Mouse (Mus musculus) WW6 (cell line): Measurements from ENCODE around the gene Asic2.
A peak's percentile ranks its signal among the peaks of the same experiment; 100 is the strongest.

Experiments used
- DNase-seq: peaks from one replicate; pipeline ENCODE4 v3.0.0-alpha.2; 2013; ENCODE audit warnings: low read depth, low spot score

Gene Asic2

DNA sequence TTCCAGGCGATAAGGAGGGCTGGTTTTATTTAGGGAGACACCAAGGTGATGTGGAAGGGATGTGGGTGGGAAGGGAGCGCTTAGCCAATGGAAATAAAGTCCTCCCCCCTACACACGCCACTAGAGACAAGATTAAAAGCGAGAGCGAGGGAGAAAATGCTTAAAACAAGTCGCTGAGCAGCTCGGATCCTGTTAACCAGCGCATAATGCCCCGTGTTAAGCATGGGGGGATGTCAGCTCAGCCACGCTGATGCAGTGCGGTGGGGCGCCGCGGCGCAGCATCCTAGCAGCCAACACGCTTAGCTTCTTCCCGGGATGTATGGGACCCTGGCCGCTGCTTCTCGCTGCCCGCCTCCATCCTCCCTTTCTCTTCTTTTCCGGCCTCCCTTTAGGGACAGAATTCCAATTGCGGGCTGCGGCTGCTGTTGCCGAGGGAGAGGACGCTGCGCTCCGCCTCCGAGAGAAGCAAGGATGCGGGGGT, at the start of gene Asic2:
Gene Asic2 (minus strand): TSS at position 57 of the 481 bp plus-strand sequence.
- no peak for DNase-seq

- DNase-seq: no peak
These were observed 48.0 kb upstream of the Asic2 start for GRCm38 (mm10) chr11:82016181-82016780.

DNA sequence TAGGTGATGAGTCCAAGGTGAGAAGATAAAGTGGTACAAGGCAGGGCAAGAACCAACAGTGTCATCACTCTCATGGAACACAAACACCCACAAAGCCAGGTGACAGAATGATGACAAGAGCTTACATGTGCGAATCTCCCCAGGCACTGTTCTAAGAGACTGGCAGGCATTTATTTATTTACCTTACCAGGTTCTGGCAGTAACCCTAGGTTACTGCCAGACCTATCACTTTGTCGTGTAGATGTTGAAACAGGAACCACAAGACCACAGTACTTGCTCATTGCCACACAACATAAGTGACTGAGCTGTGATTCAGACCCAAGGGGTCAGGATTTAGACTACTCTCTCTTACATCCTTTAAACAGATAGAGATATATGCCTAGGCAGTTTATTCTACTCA, 46.8 kb upstream of the Asic2 start:
- no peak for DNase-seq

- no peak for DNase-seq
These were observed 45.5 kb upstream of the Asic2 start for GRCm38 (mm10) chr11:82013756-82014155.

- DNase-seq: no peak
These were observed 43.3 kb upstream of the Asic2 start for GRCm38 (mm10) chr11:82011411-82012193.

DNA sequence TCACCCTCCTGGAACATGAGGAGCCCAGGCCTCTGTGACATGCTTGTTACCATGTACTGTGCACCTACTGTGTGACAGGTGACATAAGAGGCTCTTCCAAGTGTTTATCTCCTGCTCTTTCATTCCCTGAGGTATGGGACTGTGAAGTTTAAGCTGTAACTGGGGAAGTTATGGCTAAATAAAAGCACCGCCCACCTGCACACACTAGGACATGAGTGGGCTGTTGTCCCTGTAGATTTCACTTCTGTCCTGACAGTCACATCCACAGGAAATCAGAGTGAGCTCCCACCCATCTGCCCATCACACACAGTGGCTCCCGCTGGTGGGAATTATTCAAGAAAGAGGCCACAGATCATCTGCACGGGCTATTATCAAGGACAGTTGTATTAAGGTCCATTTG, 41.9 kb upstream of the Asic2 start:
- no peak for DNase-seq

DNA sequence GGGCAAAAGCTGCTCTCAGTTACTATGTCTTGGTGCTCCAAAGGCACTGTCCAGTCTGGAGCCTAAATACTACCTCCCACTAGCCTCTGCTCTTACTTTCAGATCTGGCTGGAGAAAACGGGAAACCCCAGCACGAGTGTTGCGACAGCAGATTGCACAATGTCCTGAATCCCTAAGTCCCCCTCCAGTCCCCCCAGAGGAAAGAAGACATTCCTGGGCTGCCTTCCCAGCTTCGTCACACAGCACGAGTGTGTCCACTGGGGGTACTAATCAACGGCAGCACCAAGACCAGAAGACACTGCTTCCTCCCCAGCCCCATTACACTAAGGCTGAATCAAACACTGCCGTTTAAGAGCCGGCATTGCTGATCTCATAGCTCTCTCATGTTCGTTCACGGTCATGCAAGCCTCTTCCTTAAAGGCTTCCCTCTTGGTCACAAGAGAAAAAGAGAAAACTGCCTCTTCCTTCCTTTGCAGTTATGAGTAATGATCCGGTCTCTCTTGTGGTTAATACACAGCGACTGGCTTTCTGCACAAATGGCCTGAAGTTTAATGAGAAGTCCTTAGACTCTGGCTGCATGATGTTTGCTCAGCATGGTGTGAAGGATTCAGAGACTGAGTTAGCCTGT, 38.7 kb upstream of the Asic2 start:
- no peak for DNase-seq

DNA sequence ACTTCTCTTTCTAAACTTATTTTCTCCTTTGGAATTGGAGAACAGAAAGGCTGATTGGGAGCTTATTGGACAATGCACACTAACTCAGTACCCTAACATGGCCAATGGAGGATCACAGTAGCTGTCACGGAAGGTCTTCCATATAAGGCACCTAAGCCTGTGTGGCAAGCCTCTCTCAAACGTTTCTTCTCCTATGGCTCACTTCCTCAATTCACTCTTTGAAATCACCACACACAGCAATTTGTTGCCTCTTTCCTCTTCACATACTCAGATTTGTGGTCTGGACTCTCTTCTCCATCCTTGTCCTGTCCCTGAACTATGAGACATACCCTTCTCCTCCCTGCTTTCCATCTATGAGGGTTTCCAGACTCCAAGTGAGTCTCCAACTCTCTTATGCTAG, 36.6 kb upstream of the Asic2 start:
- DNase-seq: no peak

DNA sequence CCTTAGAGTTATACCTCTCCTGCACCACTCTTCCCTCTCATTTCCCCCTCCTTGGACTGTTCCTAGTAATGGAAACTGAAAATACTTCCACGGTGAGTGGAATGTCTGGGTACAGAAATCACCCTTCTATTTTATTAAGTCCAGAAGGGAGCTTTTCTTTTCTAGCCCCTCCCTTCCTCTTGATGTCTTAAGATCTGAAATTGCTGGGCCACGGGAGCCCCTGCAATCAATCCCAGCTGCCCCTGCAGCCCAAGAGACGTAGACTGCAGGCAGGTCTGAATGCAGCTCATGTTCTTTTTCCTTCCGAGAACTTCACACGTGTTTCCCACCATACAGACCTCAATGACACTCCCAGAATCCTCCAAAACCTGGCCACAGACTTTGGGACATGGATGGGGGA, 32.3 kb upstream of the Asic2 start:
- no peak for DNase-seq

DNA sequence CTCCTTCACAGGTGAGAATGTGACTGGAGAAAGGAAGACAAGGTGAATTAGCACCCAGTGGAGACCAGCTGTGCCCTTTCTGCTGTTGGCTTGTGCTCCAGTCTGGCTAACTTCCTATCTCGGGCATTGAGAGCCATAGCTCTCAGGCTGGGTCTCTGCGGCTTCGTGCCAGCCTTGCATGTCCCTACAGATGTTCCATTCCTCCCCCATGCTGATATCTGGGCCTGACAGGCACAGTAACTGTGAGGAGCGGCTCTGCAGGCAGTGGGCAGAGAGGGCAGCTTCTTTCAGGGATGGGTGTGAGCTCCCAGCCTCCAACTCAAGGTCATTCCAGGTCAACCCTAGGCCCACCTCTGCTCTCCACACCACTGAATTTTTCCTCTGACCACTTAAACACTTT, 31.2 kb upstream of the Asic2 start:
- DNase-seq: no peak

DNA sequence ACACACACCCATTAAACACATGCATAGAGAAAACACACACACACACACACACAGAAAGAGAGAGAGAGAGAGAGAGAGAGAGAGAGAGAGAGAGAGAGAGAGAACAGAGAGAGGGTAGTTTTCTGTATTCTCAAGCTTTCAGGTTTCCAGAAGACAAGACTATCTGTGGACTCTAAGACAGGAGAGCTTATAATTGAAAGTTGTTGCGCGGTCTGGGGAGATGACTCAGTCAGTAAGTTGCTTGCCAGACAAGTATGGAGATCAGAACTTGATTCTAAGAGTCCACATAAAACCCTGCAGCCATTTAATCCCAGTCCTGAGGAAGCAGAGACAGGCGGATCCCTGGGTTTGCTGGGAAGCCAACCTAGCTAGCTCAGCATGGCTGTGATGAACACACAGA, 30.4 kb upstream of the Asic2 start:
- DNase-seq: no peak

GRCm38 (mm10) chr11:81997085-81997484, 28.8 kb upstream of the Asic2 start:
- DNase-seq: no peak

- DNase-seq: peak; percentile 42
These were observed 28.1 kb upstream of the Asic2 start for GRCm38 (mm10) chr11:81996172-81996841.

DNA sequence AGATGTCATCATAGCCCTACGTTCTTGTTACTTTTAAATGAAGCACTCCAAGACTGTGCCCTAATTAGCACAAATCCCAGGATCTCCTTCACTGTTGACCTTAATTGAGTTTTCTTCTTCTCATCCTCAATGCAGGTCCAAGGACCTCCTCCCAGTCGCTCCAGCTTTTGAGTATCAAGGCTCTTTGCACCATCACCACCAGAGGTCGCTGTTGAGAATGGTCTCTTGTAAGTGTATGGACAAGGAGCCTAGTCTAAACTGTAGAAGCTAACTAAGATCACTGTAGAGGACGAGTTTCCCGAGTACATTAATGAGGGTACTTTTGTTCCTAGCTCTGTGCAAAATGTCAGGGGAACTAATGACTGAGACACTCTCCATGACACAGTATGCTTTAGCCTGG, 14.9 kb upstream of the Asic2 start:
- DNase-seq: peak; percentile 50

DNA sequence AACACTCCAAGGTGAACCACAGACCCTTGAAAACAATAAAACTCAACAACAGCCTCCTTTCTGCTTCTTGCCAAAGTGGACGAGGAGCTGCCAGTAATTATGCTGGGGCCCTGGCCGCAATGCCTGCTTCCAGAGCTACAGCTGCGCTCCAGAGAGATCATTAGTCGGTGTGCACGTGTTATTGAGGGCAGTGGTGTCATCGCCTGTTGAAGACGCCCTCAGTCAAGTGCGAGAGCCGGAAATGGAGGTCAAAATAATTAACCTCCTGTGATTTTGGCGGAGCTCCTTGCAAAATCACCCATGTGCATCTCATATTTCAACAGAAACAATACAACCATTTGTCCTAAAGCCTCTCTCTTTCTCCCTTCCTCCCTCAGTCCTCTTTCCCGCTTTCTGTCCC, 13.9 kb upstream of the Asic2 start:
- no peak for DNase-seq

DNA sequence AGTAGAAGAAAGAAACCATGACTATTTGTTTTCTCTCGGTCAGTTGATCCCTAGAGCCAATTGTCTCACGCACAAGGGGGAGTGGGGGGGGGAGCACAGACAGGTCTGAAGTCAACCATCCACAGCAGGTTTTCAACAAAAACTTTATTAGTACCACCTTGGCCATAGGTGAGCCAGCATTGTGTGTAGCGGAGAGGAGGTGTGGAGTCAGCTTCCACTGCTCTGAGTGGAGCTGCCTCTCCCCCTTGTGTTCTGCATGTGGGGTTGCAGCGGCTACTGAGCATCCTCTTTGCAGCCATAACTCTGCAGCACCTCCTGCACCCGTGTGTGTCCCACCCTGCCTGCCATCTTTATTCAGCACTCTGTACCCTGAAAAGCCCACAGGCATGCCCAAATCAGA, 6.3 kb upstream of the Asic2 start:
- no peak for DNase-seq

- no peak for DNase-seq
These were observed 5.4 kb upstream of the Asic2 start for GRCm38 (mm10) chr11:81973699-81974098.

DNA sequence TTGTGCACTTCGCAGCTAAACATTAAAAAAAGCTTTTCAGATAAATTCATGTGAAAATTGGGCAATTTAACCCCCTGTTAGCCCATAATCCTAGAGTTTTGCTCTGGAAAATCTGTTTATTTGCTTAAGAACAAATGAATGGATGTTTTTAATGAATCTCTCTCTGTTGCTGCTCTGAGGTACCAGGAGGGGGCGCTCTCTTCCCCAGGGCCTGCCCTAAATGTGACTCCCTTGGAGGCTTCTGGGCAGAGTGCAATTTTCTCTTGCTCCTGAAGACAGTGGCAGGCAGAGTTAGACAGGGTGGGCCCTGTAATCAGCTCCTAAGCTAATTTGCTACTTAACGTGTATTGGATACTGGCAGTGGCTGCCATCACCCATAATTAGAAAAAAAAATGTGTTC, 3.8 kb upstream of the Asic2 start:
- DNase-seq: no peak

DNA sequence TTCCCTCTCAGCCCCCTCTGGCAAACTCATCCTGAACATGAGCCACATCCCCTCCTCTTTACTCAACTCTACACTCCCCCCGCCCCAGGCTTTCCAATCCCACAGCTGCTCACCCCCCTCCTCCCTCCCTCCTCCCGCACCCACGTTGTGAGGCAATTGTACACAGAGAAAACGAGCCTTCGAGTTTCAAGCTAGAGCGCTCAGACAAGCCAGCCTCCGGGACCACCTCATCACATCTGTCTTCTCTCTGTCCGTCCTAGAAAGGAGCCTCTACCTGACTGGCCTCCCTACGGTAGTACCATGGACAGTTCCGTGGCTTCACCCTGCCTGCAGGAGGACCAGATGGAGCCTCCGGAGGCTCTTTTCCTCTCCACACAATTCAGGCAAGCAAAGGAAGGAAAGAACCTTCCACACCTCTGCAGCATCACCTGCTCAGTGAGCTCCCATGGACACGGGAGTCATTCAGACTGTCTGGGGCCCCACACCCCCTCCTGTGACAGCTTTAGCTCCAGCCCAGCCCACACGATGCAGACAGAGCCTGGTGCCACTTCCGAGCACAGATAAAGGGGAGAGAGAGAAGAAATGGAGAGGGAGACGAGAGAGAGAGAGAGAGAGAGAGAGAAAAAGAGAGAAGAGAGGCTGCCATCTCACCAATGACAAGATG, 1.5 kb downstream of the Asic2 start:
- DNase-seq: peak; percentile 34

DNA sequence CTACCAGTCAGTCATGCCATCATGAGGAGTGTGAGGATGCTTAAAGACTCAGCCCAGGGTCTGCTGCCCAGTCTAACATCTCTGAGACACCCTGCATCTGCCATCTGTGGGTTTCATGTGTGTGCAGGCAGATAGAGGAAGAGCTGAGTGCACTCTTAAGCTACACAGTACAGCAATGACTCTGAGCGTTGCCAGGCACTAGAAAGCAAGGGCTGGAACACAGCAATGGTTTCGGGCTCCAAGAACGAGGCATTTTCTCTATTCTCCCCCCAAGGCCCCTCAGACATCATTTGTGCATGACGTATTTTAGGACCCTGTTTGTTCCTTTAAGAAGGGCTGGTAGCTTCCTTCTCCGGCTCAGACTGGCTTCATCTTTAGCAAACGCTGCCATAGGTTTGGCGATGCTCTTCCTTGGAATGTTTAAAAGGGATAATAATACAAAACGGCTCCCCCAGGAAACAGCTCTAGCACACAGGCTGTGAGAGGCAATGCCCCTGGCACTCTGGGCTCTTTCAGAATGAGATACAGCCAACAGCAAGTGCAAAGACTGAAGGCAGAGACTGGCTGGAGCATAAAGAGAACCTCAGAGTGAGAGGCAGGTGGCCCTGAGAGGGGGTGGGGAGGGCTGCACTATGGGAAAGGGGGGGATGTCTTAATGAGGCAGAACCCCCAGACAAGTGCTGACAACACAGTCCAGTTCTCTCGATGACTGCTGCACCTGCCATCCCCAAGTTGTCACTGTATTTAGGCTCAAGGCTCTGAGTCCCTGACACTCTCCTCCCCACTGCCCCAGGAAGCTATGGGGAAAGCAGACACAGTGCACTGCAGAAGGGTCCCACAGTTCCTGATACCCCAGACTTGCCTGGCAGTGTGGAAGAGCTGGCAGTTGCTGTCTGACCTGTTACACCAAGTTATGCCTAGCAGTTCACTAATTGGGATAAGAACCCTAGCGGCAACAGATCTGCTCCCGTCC, 2.3 kb downstream of the Asic2 start:
- no peak for DNase-seq

GRCm38 (mm10) chr11:81964561-81964960, 3.7 kb downstream of the Asic2 start:
- no peak for DNase-seq
